Mouse (Mus musculus) bone marrow macrophage, adult 2 months (primary cell): ENCODE measurements at regions not wholly inside any gene's neighbourhood (a gene's known extent, or its start where the extent isn't known, plus 50 kb on each side); places are given as distances from the start of the nearest gene placed in this dataset.

Source experiments
- H3K27ac ChIP-seq: 2 replicates; pipeline ENCODE4 v1.5.1; 2012; ENCODE audit warnings: low read depth, low read length; ENCODE audit not compliant: insufficient read depth
- H3K4me1 ChIP-seq: 2 replicates; pipeline ENCODE4 v1.6.1; 2012; ENCODE audit warnings: low read length; ENCODE audit not compliant: control insufficient read depth, insufficient read depth
- H3K4me3 ChIP-seq: 2 replicates; pipeline ENCODE4 v1.5.1; 2012; ENCODE audit warnings: mild to moderate bottlenecking, low read length, moderate library complexity; ENCODE audit not compliant: insufficient read depth
- CTCF ChIP-seq: IDR thresholded peaks from 2 replicates; pipeline ENCODE4 v1.5.1; 2012; ENCODE audit warnings: low read depth, mild to moderate bottlenecking, low read length, moderate library complexity
- POLR2A ChIP-seq: IDR thresholded peaks from 2 replicates; pipeline ENCODE4 v1.6.1; 2012; ENCODE audit warnings: mild to moderate bottlenecking, low read depth, low read length, borderline replicate concordance

- no peak for TF ChIP-seq POLR2A
- no peak for TF ChIP-seq CTCF
- Histone ChIP-seq H3K4me3 (no peak overlapping the region), H3K27ac (no peak overlapping the region), H3K4me1 (no peaks in the 10 kb centered on the region)
Measured at GRCm38 (mm10) chr13:44609606-44610005, 119.7 kb upstream of the Jarid2 start.

- H3K4me3 ChIP-seq = no peak overlapping the region
- H3K4me1 ChIP-seq = no peaks in the 10 kb centered on the region
- no peak overlapping the region for H3K27ac ChIP-seq
- TF ChIP-seq CTCF (no peak), POLR2A (no peak)
Measured at GRCm38 (mm10) chr13:44615696-44616095, 113.6 kb upstream of the Jarid2 start.

GRCm38 (mm10) chr13:44618368-44618767, 110.9 kb upstream of the Jarid2 start:
- no peaks in the 10 kb centered on the region for H3K4me1 ChIP-seq
- H3K4me3 ChIP-seq = no peak overlapping the region
- TF ChIP-seq POLR2A (no peak), CTCF (no peak)
- H3K27ac ChIP-seq = no peak overlapping the region

- H3K4me3 ChIP-seq = no peak overlapping the region
- no peak overlapping the region for H3K27ac ChIP-seq
- no peaks in the 10 kb centered on the region for H3K4me1 ChIP-seq
- TF ChIP-seq POLR2A = no peak
- no peak for TF ChIP-seq CTCF
Measured at GRCm38 (mm10) chr13:44622661-44623355, 106.5 kb upstream of the Jarid2 start.

GRCm38 (mm10) chr13:44624716-44625115, 104.6 kb upstream of the Jarid2 start:
- no peak overlapping the region for H3K4me3 ChIP-seq
- TF ChIP-seq POLR2A = no peak
- no peak for TF ChIP-seq CTCF
- no peaks in the 10 kb centered on the region for H3K4me1 ChIP-seq
- H3K27ac ChIP-seq = no peak overlapping the region

GRCm38 (mm10) chr13:44625792-44626191, 103.5 kb upstream of the Jarid2 start:
- Histone ChIP-seq H3K4me3 (no peak overlapping the region), H3K4me1 (no peaks in the 10 kb centered on the region)
- no peak for TF ChIP-seq POLR2A
- no peak for TF ChIP-seq CTCF

GRCm38 (mm10) chr13:44626806-44627205, 102.5 kb upstream of the Jarid2 start:
- Histone ChIP-seq H3K4me1 (no peaks in the 10 kb centered on the region), H3K4me3 (no peak overlapping the region), H3K27ac (no peak overlapping the region)
- TF ChIP-seq CTCF (no peak), POLR2A (no peak)

More at GRCm38 (mm10) chr13:44625792-44626191, 103.5 kb upstream of the Jarid2 start:
- no peak overlapping the region for H3K27ac ChIP-seq

GRCm38 (mm10) chr13:44630061-44630460, 99.2 kb upstream of the Jarid2 start:
- H3K27ac ChIP-seq = no peak overlapping the region
- TF ChIP-seq CTCF (no peak), POLR2A (no peak)
- H3K4me3 ChIP-seq = no peak overlapping the region
- no peaks in the 10 kb centered on the region; the same call in 1 of the 2 replicates for H3K4me1 ChIP-seq

GRCm38 (mm10) chr13:44634616-44635015, 94.7 kb upstream of the Jarid2 start:
- no peak for TF ChIP-seq CTCF
- TF ChIP-seq POLR2A = no peak
- no peak overlapping the region for H3K4me3 ChIP-seq
- H3K27ac ChIP-seq = no peak overlapping the region
- H3K4me1 ChIP-seq = peaks cover 8% of the 10 kb centered on the region

- TF ChIP-seq CTCF (no peak), POLR2A (no peak)
- Histone ChIP-seq H3K27ac (no peak overlapping the region), H3K4me1 (peaks cover 8% of the 10 kb centered on the region), H3K4me3 (no peak overlapping the region)
Measured at GRCm38 (mm10) chr13:44635221-44636007, 93.9 kb upstream of the Jarid2 start.
